Mouse (Mus musculus): ENCODE measurements around the gene Sec14l1.

Gene Sec14l1

DNA sequence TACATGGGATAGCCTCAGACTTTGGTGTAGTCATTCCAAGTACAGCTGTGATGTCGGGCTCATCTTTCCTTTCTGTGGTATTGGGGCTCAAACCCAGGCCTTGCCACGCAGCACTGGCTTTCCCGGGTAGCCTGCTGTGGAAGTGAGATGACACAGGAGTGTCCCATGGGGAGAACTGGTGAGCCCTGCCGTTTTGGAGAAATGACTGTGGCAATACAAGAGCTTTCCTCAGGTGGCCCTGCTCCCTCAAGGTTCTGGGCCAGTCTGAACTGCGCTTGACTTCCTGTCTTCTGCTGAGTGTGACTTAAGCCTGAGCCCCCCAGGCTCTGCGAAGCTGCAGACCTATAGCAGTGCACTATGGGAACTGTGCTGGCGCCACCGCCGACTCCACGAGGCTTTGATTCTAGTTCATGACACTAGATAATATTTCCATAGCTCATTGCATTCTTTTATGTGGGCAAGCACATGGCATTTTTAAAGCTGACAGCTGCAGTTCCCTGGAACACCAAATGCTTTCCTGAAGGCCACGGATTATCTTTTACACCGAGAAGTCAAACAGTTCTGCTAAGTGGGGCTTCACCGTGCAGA is 12.4 kb downstream of the Sec14l1 start:
- 45% methylated on average over 13 of the region's 13 CpGs for WGBS

DNA sequence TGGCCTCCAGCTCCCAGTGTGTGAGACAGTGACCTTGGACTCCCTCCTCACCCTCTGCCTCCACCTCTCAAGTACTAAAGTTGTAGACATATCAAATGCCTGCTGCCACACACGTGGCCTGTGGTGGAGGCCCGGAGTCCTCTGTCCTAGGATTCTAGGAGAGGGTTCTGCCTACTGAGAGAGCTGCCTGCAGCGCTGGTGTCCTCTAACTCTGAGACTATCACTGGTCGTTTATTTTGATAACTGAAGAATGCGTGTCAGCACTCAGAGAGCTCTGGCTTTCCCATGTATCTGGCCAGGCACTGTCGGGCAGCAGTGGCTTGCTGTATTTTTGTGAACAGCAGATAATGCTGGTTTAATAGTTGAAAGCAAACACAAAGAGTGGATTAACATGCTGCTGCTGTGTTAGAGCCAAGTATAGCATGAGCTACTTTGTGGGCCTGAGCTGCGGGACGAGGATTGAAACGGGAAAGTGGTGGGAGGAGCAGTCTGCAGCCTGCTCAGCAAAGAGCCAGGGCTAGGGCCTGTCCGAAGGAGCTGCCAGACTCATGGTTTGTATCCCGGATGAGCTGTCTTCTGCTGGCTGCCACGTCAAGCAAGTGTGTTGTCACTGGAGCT is 13.1 kb downstream of the Sec14l1 start:
- 15% methylated on average over 12 of the region's 12 CpGs for WGBS

- WGBS = 38% methylated on average over 11 of the region's 11 CpGs
These were observed 14.5 kb downstream of the Sec14l1 start for GRCm38 (mm10) chr11:117129473-117129872.

GRCm38 (mm10) chr11:117130068-117130467 is 15.1 kb downstream of the Sec14l1 start:
- 78% methylated on average over 8 of the region's 8 CpGs for WGBS

DNA sequence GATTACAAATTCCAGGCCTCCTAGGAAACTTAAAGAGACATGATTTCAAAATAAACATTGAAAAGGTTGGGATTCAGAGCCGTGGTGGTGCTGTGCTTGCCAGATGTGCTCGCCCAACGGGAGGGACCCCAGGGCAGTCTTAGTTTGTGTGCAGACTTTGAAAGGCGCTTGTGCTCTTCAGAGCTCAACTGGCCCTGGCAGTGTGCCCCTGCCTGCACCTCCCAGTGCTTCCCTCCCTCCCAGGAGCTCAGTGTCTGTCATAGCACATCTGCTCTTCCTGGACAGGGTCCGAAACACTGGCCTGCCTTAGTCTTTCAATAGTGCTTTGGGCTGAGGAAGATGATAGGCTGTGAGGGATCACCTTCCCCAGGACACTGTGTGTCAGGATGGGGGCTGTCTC is 15.9 kb downstream of the Sec14l1 start:
- WGBS = 43% methylated on average over 5 of the region's 5 CpGs

- WGBS = 95% methylated on average over 10 of the region's 10 CpGs
These were observed 16.5 kb downstream of the Sec14l1 start for GRCm38 (mm10) chr11:117131450-117131849.

- 52% methylated on average over 23 of the region's 23 CpGs for WGBS
These were observed 19.9 kb downstream of the Sec14l1 start for GRCm38 (mm10) chr11:117134776-117135387.

DNA sequence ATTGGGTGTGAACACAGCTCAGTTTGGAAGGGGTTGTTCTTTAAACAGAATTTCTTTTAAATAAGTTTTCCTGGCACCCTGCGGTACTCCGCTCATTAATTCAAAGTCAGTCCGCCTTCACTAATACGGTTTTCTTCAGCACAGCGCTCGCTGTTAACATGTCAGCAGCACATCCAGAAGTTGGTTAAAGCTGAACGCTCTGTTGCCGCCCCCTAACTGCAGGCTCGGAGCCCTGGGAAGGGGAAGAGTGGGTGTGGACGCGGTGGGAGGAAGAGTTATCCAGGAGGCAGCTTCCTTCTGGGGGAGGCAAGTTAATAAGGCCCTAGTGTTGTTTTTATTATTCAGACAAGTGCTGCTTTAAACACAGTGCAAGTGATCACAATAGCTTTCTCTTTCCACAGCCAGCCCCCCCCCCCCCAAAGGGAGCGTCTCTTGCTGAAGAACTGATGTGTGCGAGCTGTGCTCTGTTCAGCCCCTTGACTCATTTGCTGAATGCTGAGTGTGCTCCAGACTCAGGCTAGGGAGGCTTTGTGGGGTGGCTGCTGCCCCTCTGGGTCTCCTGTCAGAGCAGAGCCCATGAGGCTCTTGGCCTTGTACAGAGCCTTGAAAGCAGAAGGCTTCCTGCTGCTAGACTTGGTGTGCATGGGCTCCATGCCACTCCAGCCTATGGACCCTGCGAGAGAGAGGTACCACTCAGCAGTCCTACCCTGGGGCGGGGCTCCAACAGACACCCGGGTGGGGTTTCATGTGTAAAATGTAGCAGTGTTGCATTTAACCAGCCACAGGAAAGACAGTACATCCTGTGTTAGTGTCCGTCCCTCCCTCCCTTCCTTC is 20.7 kb downstream of the Sec14l1 start:
- 12% methylated on average over 17 of the region's 17 CpGs for WGBS

DNA sequence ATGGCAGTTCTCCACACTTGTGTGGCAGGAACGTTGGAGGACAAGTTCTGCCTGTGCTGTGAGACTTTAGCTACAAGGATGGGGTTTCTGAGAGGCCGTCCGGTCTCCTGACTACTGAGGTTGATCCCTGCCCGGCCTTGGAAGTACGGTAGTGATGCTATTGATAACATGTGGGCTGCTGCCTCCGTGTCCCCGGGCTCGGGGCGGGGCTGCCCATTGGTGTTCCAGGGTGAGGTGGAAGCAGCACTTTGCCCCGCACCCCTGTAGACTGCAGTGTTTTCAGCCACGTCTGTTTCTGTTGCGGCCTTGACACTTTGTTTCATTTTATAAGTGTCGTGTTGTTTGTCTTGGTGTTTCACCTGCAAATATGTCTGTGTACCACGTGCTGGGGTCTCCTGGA is 21.9 kb downstream of the Sec14l1 start:
- WGBS = 74% methylated on average over 14 of the region's 14 CpGs

GRCm38 (mm10) chr11:117138213-117138761 is 23.3 kb downstream of the Sec14l1 start:
- 80% methylated on average over 9 of the region's 9 CpGs for WGBS

- WGBS = 43% methylated on average over 12 of the region's 12 CpGs
These were observed 24.0 kb downstream of the Sec14l1 start for GRCm38 (mm10) chr11:117138795-117139463.

DNA sequence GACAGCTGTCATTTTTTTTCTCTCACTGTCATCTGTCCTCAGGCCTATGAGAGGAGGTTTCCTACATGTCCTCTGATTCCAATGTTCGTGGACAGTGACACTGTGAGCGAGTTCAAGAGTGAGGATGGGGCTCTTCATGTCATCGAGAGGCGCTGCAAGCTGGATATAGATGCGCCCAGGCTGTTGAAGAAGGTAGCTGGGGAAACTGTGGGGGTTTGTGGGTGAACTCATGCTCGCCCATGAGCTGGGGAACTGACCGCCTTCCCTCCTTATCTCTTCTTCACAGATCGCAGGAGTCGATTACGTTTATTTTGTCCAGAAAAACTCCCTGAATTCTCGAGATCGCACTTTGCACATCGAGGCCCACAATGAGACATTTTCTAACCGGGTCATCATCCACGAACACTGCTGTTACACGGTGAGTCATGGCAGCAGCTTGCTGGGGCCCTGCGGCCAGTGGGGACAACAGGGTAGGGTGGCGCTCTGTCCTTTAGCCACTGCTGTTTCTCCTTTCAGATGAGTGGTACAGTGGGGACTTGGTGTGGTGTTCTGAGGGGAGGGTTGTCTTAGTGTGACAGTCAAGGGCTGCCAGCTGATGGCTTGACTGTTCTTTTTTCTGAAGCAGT is 26.5 kb downstream of the Sec14l1 start:
- 82% methylated on average over 18 of the region's 18 CpGs for WGBS

GRCm38 (mm10) chr11:117142507-117142906 is 27.5 kb downstream of the Sec14l1 start:
- WGBS = 54% methylated on average over 4 of the region's 4 CpGs

DNA sequence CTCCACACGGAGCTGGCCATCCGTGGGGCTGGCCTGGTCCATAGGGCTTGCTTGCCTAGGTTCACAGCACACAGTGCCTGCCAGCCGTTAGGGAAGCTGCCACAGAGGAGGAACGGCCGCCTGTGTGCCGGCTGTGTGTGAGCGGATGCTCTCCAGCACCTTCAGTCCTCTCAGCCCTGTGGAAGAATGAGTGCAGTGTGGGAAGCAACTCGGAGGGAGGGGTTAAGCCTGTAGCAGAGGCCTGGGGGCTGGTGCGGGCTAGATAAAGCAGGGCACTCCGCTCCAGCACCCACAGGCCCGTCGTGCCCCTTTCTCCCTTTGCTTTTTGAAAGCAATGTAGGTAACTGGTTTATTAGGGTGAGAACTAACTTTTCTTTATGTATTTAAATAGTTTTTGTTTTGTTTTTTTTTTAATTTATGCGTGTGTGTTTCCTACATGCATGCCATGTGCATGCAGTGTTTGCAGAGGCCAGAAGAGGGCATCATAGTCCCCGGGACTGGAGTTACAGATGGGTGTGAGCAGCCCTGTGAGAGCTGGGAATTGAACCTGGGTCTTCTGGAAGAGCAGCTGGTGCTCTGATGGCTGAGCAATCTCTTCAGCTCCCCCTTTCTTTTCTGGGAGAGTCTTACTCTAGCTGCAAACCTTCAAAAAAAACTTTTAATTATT is 30.6 kb downstream of the Sec14l1 start:
- 75% methylated on average over 14 of the region's 14 CpGs for WGBS

GRCm38 (mm10) chr11:117146118-117146506 is 31.1 kb downstream of the Sec14l1 start:
- WGBS = 46% methylated on average over 6 of the region's 6 CpGs

DNA sequence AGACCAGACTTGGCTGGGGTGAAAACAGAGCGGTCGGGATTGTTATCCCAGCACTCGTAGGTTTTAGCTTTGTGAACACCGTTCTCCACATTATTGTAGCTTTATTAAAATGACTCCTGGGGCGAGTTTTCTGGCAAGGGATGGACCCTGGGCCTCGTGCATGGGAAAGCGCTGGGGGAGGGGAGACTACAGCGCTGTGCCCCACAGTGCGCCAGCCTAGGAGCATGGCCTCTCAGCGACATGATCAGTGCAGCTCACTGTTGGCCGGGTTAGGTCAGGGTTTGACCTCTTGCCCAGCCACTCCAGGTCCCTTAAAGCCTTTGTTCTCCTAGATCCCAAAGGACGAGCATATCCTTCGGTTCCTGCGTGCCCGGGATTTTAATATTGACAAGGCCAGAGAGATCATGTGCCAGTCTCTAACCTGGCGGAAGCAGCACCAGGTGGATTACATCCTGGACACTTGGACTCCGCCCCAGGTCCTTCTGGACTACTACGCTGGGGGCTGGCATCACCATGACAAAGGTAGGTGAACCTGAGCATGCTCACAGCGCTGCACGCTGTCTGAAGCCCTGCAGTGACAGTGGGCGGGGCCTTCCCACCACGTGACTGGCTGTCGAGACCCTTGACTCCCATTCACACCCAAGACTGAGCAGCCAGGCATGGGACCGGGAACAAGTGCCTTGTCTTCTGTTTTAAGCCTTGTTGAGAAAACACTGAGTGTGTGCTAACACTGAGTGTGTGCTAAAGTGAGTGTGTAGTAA is 32.0 kb downstream of the Sec14l1 start:
- WGBS = 65% methylated on average over 24 of the region's 24 CpGs

DNA sequence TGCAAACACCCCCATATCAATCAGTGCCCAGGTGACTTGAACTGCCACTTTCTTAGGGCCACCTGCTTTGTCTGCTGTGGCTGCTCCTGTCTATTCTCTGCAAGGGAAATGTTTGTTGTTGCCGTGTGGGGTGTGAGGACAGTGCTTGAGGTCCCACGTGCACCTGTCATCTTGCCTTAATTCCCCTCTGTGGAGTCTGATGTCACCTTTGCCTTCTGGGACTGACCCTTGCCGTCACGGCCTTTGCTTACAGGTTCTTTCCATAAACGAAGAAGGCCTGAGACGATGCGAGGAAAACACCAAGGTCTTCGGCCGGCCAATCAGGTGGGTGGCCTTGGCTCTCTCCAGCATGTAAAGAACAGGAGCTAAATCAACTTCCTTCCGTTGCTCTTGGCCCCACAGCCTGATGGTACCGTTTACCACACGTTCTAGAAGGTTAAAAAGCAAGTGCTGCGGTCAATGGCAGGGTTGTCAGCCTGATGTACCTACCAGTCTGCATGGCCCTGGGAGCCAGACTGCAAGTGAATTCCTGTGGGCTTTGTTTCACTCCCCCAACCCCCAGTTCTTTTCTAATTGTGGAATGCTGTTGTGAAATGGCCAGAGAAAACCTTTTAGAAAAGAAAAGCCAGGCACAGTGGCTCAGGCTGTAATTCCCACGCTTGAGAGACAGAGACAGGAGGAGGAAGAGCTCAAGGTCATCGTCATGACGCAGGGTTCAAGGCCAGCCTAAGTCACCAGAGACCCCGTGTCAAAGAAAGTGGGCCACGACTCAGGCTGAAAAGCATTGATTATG is 34.1 kb downstream of the Sec14l1 start:
- 70% methylated on average over 18 of the region's 18 CpGs for WGBS

DNA sequence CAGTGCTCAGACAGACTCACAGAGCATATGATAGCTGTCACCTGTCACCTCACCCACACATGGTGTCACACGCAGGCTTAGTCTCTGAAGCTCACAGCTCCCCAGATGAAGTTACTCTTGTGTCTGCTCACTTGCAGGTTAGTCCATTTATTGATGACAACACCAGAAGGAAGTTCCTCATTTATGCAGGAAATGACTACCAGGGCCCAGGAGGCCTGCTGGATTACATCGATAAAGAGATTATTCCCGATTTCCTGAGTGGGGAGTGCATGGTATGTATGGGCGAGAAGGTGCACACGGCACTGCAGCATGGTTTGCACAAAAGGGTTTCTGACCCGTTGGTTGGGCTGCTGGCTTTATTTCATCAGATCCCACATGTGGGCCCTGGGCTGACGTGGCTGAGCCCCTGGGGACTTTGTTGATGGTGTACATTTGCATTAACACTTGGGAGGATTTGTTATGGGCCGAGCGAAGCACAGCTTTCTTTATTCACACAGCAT is 35.5 kb downstream of the Sec14l1 start:
- WGBS = 64% methylated on average over 9 of the region's 9 CpGs

- WGBS = 90% methylated on average over 7 of the region's 7 CpGs
These were observed 36.5 kb downstream of the Sec14l1 start for GRCm38 (mm10) chr11:117151461-117151860.
